Mouse (Mus musculus): Measurements from ENCODE around the gene Ctnnd2. TPM values are rescaled to one million over a fixed set of nuclear protein-coding genes. Genes with fewer than 3 reads are reported as not detected.
"Not testable (repeated sequence)": the region's sequence is repeated elsewhere in the genome, so short reads cannot be mapped to it uniquely, and the experiment has no call there.

Gene Ctnnd2
- total RNA-seq (2021) (1 to 10 TPM; 2.3 to 5.1 TPM), polyA plus RNA-seq (2012; rRNA removed) (3.3 and 4.5 TPM in 2 replicates)
- long read RNA-seq, full-length matches to known transcripts = 3 of 3 reads
- long read RNA-seq, partial matches to known transcripts = 0 of 3 reads
- long read RNA-seq, other reads (novel, unspliced or antisense) = 0 of 3 reads

DNA sequence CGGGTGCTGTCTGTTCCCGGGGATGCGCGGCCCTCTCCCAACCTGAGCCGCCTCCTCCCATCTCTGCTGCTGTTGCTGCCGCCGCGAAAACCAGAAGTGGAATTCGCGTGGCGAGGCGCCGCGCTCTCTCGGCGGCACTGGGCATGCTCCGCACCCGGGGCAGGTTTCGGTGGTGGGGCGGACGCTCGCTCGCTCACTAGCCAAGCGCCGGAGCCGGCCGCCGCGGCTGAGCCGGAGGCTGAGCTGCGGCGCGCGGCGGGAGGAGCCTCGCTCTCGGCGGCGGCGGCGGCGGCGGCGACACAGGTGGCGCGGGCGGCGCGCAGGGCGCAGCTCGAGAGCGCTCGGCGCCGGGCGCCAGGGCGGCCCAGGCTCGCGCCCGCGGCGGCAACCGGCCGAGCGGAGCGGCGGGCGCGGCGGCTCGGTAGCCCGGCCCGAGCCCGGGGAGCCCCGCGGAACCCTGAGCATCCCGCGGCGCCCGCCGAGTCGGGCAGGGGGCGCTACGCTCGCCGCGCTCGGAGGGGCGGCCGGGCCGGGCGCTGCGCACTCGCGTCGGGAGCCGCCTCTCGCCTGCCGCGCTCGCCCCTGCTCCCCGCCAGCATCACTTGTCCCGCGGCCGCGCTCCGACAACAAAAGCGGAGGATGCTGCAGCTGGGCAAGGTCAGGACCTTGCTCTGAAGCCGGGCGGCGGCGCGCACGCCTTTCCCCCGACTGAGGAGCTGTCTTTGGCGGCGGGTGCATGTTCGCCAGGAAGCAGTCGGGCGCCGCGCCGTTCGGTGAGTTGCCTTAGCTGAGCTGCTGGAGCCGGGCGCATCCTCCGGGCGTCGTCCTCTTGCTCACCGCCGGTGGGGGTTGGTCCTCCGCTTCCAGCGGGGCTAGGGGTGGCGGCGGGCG, at the start of gene Ctnnd2:
TSS of gene Ctnnd2 (plus strand) at position 203 of the 891 bp plus-strand sequence.
- DNase-seq = peak; percentile 40

DNA sequence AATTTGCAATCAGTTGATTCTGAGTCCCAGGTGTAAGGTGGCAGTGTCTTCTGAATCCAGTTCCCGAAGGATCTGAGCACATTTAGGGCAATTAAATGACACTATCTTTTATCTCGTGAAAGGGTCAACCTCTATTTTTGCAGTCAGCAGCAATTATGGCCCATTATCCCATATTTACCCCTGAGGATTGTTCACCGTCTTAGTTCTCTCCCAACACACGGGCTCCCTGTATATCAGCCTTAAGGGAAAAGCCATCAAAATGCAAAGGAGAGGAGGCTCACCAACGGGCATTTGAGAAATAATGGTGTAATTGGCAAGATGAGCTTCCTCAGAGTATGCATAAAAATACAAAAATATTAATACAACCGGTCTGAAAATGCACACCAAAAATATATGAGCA, 41.7 kb upstream of the Ctnnd2 start:
- no peak for DNase-seq

GRCm38 (mm10) chr15:30139626-30140025, 32.8 kb upstream of the Ctnnd2 start:
- DNase-seq = not testable (repeated sequence)

DNA sequence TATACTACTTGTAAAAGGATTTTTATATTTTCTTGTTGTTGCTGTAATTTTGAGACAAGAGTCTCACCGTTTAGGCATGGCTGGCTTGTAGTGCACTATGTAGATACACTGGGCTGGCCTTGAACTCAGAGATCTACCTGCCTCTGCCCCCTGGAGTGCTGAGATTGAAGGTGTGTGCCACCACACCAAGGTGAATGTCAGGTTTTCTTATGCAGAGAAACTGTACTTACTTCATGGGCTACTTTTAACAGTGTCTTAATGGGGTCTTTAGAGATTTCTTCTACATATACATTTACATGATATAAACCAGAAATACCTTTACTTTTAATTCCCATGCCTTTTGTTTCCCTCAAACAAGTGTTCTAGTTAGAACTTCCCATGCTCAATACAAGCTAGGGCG, 27.0 kb upstream of the Ctnnd2 start:
- no peak for DNase-seq

DNA sequence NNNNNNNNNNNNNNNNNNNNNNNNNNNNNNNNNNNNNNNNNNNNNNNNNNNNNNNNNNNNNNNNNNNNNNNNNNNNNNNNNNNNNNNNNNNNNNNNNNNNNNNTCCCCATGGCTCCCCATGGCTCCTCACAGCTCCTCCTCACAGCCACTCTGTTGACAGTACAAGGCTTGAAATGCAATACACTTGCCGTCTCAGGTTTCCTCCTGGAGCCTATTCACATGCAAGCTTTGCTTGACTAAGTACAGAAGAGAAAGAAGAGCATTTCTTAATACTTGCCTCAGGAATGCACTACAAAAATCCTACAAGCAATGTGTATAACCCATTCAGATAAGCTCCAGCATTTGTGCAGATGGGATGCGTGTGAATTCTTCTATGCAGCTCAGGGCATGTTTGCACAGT, 20.2 kb upstream of the Ctnnd2 start:
- no peak for DNase-seq

DNA sequence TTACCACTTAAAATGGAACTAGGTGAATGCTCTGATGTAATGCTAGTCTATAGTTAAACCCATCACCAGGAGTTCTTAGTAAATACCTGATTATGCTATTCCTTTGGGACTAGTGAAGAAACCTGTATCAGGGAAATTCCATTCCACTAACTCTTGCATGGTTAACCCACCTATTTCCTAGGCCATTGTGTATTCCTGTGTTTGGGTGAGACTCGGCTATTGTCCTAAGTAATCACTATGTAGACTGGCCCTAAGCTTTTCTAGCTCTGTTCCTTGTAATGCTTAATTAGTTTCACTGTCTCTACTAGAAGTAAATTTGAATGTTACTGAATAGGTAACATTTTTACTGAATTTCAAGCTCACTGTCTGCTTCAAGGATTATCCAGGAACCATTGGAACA, 14.4 kb upstream of the Ctnnd2 start:
- DNase-seq = no peak

DNA sequence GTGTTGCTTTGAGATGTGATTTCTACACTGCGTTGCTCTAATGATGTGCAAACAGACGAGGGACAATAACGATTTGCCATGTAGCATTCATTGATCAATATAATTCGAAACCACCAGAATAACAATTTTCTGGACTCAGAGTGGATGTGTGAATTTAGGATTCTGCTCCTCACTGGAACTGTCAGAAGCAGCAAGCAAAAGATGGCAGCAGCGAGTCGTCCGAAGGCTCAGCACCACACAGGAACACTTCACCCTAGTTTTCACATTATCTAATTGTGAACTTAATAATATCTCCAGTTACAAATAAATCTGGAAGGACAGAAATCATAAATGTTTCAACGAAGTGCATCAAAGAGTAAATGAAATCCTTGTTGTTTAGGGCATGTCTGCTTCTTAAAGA, 2.4 kb upstream of the Ctnnd2 start:
- DNase-seq = no peak

DNA sequence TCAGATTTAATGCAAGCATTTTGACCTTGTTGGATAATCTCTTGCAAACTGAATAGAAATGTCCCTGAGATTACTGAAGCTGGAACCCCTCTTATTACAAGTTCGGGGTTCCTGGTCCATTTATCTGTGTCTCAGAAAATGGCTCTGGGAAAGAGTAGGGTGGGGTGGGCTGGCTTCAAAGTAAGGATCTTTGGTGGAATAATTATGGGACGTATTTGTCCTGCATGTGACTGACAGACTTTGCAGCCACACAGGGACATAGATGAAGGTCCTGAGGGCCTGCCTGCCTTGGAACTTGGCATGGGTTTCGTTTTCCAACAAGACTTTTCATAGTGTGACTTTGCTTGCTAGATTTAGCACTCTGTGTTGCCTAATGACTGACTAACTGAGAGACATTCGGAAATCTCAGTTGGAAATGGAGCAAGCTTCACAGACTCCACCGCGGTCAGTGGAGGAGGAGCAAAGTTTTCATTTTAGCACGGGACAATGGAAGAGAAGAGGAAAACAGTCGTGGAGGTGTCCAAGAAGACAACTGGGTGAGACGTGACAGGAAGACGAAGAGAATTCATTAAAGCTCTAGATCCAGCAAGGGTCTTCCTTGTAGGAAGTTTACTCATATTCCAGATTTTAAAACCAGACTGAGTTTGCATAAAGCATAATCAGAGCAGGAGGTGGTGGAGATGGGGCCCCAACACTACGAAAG, 749 bp upstream of the Ctnnd2 start:
- no peak for DNase-seq

DNA sequence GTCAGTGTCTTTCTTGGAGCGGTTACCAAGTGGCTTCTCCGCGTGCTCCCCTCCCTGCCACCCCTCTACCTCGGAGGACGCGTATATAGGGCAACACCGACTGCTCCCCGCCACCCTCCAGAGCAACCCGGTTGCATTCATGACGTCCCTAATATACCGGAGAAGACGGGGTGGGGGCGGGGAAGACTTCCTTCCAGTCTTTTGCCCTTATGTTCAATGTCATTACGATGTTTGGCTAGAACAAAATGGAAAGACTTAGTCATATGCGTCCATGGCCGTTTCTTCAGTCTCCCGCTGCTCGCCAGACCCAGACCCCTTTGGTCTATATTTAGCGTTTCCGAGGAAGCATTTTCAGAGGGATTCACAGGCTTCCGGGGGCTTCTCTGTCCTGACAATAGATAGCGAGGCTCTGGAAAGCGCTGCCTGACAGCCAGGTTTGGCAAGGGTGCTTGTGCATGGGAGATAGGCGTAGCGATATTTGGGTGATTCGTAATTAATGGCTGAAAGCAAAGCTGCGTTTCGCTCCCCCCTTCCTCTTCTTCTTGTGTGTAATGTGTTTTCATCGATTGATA, 1.1 kb downstream of the Ctnnd2 start:
- peak; percentile 11 for DNase-seq

- no peak for DNase-seq
Observed at GRCm38 (mm10) chr15:30174321-30174720, 1.9 kb downstream of the Ctnnd2 start.

- DNase-seq = no peak
Observed at GRCm38 (mm10) chr15:30184020-30184419, 11.6 kb downstream of the Ctnnd2 start.

- no peak for DNase-seq
Observed at GRCm38 (mm10) chr15:30190872-30191271, 18.5 kb downstream of the Ctnnd2 start.

GRCm38 (mm10) chr15:30191931-30192668, 19.7 kb downstream of the Ctnnd2 start:
- DNase-seq = no peak

- DNase-seq = no peak
Observed at GRCm38 (mm10) chr15:30198429-30198828, 26.0 kb downstream of the Ctnnd2 start.

DNA sequence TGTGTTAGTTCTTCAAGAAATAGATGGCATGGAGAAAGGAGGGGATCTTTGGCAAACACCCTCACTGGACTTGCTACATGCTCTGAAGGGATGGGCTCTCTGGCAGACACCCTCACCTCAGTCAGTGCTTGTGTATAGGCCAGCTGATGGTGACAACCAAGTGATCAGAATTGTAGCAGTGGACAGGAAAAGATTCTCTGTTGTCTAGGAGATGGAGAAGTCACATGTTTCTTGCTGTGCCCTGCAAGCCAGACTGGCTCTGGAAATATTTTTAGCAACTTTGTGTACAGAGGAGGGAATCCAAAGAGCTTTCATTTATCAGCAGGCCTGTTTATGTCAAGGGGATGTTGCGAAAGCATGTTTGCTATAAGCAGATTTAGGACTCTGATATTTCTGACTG, 27.4 kb downstream of the Ctnnd2 start:
- no peak for DNase-seq

DNA sequence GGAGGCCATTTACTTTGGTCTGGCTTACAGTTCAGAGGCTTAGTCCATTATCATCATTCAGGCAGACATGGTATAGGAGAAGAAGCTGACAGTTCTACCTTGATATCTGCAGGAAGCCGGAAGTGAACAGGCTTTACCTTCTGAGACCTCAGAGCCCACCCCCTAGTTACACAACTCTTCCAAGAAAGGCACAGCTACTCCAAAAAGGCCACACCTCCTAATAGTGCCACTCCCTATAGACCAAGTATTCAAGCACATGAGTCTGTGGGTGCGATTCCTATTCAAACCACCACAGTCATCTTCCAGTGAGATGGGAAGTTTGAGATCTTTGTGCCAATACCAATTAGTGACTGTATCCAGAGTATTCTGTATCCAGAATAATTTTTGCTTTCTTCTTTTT, 28.8 kb downstream of the Ctnnd2 start:
- no peak for DNase-seq

DNA sequence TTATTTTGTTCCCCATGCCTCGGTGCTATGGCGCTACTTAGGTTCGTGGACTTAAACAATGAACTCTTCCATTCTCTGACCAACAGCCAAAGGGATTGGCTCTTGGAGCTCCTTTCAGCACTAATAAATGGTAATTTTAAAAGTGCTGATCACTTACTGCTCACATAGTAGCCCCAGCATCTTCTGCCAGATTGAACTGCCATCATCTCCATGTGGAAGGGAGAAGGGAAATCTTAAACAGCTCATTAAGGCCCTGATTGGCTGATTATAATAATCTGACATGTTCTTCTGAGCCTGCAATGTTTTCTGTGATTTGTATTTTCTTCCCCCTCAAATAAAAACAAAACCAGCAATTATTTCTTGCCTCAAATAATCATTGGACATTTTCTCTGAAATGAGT, 29.2 kb downstream of the Ctnnd2 start:
- DNase-seq = no peak

DNA sequence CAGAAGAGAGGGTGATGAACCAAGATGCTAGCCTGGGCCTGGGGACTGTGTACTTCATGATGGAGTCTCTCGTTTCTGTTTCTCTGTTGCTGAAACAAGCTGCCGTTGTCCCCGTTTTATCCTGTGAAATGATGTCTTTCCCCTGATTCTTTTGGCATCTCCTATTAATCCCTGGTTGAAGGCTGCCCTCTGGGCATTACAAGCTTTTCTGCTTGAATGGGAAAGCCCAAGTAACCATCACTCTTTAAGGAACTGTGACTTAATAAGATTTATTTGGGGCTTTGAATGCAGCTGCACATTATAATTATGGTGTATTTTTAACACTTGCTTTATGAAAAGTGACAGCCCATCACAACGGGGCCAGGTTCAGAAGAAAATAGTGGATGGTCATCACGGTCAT, 40.4 kb downstream of the Ctnnd2 start:
- no peak for DNase-seq

DNA sequence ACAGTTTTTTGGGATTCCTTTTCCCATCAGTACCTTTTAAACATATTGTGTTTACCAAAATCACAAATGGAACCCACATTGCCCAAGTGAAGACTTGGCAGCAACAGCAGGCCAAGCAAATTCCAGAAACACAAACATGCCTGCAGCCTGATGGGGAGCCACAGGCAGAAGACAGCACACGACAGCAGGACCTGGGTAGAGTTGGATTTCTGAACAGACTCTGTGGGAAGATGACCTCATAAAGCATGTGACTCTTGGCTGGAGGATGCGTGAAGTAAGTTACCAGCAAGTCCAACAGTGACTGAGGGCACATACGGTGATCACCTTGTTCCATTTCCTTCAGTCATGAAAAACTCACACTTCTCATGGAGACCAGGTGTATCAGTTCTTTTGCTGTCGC, 43.5 kb downstream of the Ctnnd2 start:
- no peak for DNase-seq

GRCm38 (mm10) chr15:30229112-30229511, 56.7 kb downstream of the Ctnnd2 start:
- no peak for DNase-seq

GRCm38 (mm10) chr15:30235210-30236034, 63.0 kb downstream of the Ctnnd2 start:
- DNase-seq = no peak
